Mouse (Mus musculus) limb, embryonic 14.5 days (tissue): Measurements from ENCODE around the gene Svop. TPM values are rescaled to one million over a fixed set of nuclear protein-coding genes. Genes with fewer than 3 reads are reported as not detected.
A peak's percentile ranks its signal among the peaks of the same experiment; 100 is the strongest.

ENCODE experiments used
- ATAC-seq: fragments of 200-750 bp; cut with Nextera tagmentation; 2 replicates; pipeline ENCODE4 v1.8.0; 2017; ENCODE audit warnings: low read depth, moderate number of reproducible peaks, moderate TSS enrichment; ENCODE audit not compliant: low FRiP score
- DNase-seq: peaks from one replicate; pipeline ENCODE4 v3.0.0-alpha.2; 2015; ENCODE audit warnings: low spot score
- H3K27ac ChIP-seq: fragments of 300-500 bp; sonication (generic); replicated peaks from 2 replicates; pipeline ENCODE4 v1.5.1; 2014; ENCODE audit warnings: low read depth, mild to moderate bottlenecking, low read length, moderate library complexity, mixed read lengths
- H3K27me3 ChIP-seq: fragments of 300-500 bp; sonication (generic); 2 replicates; pipeline ENCODE4 v1.6.1; 2014; ENCODE audit warnings: low read length, mixed read lengths; ENCODE audit not compliant: control insufficient read depth, insufficient read depth
- H3K36me3 ChIP-seq: fragments of 300-500 bp; sonication (generic); 2 replicates; pipeline ENCODE4 v1.6.1; 2014; ENCODE audit warnings: mild to moderate bottlenecking, low read length, moderate library complexity, mixed read lengths; ENCODE audit not compliant: control insufficient read depth, insufficient read depth
- H3K4me1 ChIP-seq: fragments of 300-500 bp; sonication (generic); 2 replicates; pipeline ENCODE4 v1.6.1; 2014; ENCODE audit warnings: antibody characterized with exemption, low read length, mixed read lengths; ENCODE audit not compliant: control insufficient read depth, insufficient read depth
- H3K4me2 ChIP-seq: fragments of 300-500 bp; sonication (generic); replicated peaks from 2 replicates; pipeline ENCODE4 v1.6.1; 2014; ENCODE audit warnings: low read depth, mild to moderate bottlenecking, low read length, moderate library complexity; ENCODE audit not compliant: severe bottlenecking
- H3K4me3 ChIP-seq: fragments of 300-500 bp; sonication (generic); replicated peaks from 2 replicates; pipeline ENCODE4 v1.5.1; 2014; ENCODE audit warnings: low read length
- H3K9ac ChIP-seq: fragments of 300-500 bp; sonication (generic); 2 replicates; pipeline ENCODE4 v1.6.1; 2014; ENCODE audit warnings: mild to moderate bottlenecking, low read depth, low read length, moderate library complexity; ENCODE audit not compliant: severe bottlenecking
- H3K9me3 ChIP-seq: fragments of 300-500 bp; sonication (generic); 2 replicates; pipeline ENCODE4 v1.6.1; 2016; ENCODE audit warnings: low read length; ENCODE audit not compliant: control insufficient read depth
- POLR2A ChIP-seq: fragments of 200-500 bp; IDR thresholded peaks from 2 replicates; pipeline ENCODE4 v1.8.0; 2012; ENCODE audit warnings: inconsistent platforms, mild to moderate bottlenecking, moderate library complexity, borderline replicate concordance; ENCODE audit not compliant: insufficient read depth, insufficient read length; ENCODE audit errors: extremely low read depth
- WGBS: fragments of 180-500 bp; shearing (Covaris S2); extraction: QIAGEN DNeasy Blood & Tissue Kit; methylation state at CpG from one replicate; pipeline ENCODE4 v1.1.7; 2014; 5-methylcytosine and 5-hydroxymethylcytosine counted together
- polyA plus RNA-seq, 2 experiments: library from polyadenylated mRNA; depleted of rRNA in 1 of 2; stranded (reverse) in 1 of 2; unstranded in 1 of 2; fragments of >200 nt; fragmentation: Nextera tagmentation in 1 of 2; extraction: Ambion mirVana in 1 of 2; gene quantifications; 2 replicates each; pipeline versions ENCODE4 v1.2.1 to v1.2.3; 2012 to 2014

The Svop gene
- polyA plus RNA-seq, 2 experiments, result 0.21 TPM; not detected in 1

DNA sequence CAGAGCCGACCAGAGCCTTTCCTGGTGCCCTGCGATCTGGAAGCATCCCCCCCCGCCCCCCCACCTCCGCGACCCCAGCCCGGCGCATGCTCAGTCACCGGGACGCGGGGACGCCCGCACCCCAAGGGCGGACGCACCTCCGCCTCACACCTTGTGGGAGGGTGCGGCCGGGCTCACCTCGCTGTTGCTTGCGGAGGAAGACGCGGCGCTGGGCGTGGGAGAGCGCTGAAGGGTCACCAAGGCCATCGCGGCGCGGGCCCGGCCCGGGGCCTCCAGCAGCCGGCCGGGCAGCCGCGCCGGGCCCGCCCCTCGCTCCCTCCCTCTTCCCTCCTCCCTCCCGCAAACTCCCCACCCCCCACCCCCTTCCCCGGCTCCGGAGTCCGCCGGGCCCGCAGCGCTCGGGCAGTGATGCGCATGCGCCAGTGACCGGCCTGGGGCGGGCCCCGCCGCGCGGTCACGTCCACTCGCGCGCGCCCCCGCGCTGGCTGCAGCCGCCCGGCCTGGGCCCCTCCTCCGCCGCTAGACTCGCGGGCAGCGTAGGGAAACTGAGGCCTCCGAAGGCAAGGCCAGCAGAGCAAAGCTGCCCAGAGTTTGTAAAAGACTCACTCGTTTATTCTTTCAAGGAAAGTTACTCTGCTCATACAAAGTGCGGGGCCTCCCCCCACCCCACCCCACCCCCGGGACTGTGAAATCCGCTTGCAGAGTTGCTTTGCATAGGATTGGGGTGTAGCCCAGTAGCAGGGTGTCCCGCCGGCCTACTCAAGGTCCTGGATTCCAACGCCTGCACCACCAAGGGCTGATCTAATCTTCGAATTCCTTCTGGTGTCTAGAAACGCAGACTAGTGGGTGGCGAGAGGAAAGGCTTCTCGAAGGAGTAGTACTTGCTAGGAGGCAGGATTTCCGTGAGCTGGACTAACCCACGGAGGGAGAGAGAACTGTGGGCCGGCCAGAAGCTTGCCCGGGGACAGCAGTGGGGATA lies 97.6 kb downstream of the Svop start, which contains the start of gene Ssh1:
Gene Ssh1, minus strand, starts transcription at position 408 of the 979 bp plus-strand sequence.
- Histone ChIP-seq H3K27ac (peak within 1 kb of the TSS; percentile 84), H3K36me3 (peaks cover 11% of the 10 kb centered on the region), H3K9me3 (no peaks in the 10 kb centered on the region), H3K27me3 (no peaks in the 10 kb centered on the region), H3K4me2 (peak within 1 kb of the TSS; percentile 87), H3K4me3 (peak within 1 kb of the TSS; percentile 69), H3K4me1 (peaks cover 12% of the 10 kb centered on the region), H3K9ac (peak within 1 kb of the TSS; percentile 68)
- peak; percentile 74; the same call in 1 of the 2 replicates for TF ChIP-seq POLR2A
- WGBS, result 3% methylated on average over 46 of the region's 83 CpGs
- DNase-seq (peak; percentile 87), ATAC-seq (peak; percentile 91)

DNA sequence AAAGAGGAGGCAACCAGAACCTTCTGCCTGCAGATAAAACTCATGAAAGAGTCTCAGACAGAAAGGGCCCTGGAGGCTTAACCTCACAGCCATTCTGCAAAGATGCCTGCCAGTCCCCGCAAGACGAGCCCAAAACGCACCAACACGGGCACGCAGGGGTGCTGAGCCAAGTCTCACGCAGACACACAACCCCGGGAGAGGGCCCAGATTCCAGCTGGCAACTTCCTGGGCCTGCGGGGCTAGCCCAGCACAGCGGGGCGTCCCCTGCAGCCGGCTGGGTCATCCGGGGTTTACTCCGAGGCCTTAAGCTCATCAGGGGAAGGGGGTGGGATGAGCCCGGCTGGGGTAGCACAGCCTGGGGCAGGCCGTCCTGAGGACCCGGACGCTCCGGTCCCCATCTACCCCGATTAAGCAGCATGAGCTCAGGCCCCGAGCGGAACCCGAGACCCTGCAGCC lies 98.3 kb downstream of the Svop start:
- Histone ChIP-seq H3K4me2 (peak overlapping the region; percentile 87), H3K27me3 (no peaks in the 10 kb centered on the region), H3K9me3 (no peaks in the 10 kb centered on the region), H3K27ac (peak overlapping the region; percentile 84), H3K36me3 (peaks cover 13% of the 10 kb centered on the region), H3K4me1 (peaks cover 12% of the 10 kb centered on the region), H3K4me3 (peak overlapping the region; percentile 69), H3K9ac (peak overlapping the region; percentile 68)
- ATAC-seq (no peak; the same call in 1 of the 2 replicates), DNase-seq (peak; percentile 33)
- no peak for TF ChIP-seq POLR2A
- under 1% methylated on average over 20 of the region's 22 CpGs for WGBS

DNA sequence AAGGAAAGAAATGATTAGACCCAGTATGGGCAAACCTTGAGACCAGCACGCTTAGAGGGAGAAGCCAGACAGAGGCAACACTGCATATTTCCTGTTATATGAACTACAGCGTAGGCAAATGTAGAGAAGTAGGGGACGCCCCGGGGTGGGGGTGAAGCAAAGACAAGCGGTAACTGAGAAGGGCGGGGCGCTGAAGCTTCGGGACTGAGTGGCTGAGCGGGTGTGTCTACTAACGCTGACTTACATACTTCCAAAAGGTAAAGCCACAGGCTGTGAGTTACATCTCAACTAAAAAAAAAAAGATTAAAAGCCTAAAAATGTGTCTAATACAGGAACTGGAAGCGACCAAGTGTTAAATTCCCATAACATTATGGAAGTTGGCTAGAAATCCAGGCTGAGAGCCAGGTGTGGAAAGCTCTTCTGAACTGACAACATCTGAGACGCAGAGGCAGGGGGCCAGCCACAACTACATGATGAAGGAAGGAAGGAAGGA lies 99.0 kb downstream of the Svop start:
- DNase-seq (peak; percentile 50), ATAC-seq (no peak)
- WGBS, result 18% methylated on average over 12 of the region's 12 CpGs
- no peak for TF ChIP-seq POLR2A
- Histone ChIP-seq H3K27me3 (no peaks in the 10 kb centered on the region), H3K9ac (peak overlapping the region; percentile 68), H3K4me1 (peaks cover 12% of the 10 kb centered on the region), H3K4me3 (peak overlapping the region; percentile 69), H3K27ac (peak overlapping the region; percentile 84), H3K4me2 (peak overlapping the region; percentile 87), H3K9me3 (no peaks in the 10 kb centered on the region), H3K36me3 (peaks cover 13% of the 10 kb centered on the region)

DNA sequence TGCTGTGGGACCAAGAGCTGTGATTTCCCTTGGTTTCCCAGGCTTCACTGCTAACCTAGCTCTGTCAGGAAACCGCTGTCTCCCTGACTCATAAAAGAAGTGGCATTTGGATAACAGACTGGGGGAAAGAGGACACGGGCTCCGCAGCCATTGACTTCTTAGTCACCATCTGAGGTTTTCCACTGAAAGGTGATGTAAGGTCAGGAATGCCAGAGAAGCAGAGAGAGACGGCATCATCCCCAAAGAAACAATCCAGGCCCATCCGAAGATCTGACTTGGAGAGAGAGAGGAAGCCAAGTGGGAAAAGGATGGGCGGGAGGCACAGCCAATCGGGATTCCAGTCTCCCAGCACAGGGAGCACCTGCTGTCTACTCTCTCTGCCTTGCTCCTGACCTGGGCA lies 100.2 kb downstream of the Svop start:
- no peak overlapping the region for H3K9ac ChIP-seq
- H3K4me3 ChIP-seq, result no peak overlapping the region
- no peaks in the 10 kb centered on the region for H3K9me3 ChIP-seq
- WGBS, result 75% methylated on average over 7 of the region's 7 CpGs
- no peak overlapping the region for H3K4me2 ChIP-seq
- peaks cover 17% of the 10 kb centered on the region for H3K36me3 ChIP-seq
- DNase-seq (no peak), ATAC-seq (no peak)
- H3K27ac ChIP-seq, result no peak overlapping the region
- H3K27me3 ChIP-seq, result no peaks in the 10 kb centered on the region
- peaks cover 18% of the 10 kb centered on the region for H3K4me1 ChIP-seq
- TF ChIP-seq POLR2A, result no peak

DNA sequence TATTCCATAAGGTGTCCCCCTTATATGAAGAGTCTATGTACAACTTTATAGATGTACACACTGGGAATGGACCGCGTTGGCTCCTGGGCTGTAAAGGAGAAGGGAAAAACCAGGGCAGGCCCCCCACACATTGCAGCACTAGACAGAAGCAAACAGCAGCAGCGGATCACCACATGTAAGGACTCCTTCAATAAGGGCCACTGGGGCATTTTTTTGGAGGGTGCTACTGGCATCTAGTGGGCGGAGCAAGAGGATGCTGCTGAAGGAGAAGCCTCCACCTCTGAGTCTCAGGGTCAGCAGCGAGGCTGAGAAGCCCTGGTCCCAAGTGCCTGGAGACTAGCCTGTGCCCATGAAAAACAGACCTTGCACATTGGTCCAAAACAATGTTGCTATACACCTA lies 100.8 kb downstream of the Svop start:
- ATAC-seq (no peak), DNase-seq (no peak)
- Histone ChIP-seq H3K9ac (no peak overlapping the region), H3K4me3 (no peak overlapping the region), H3K27ac (no peak overlapping the region), H3K27me3 (no peaks in the 10 kb centered on the region), H3K4me1 (peaks cover 18% of the 10 kb centered on the region), H3K9me3 (no peaks in the 10 kb centered on the region), H3K4me2 (no peak overlapping the region), H3K36me3 (peaks cover 17% of the 10 kb centered on the region)
- 87% methylated on average over 5 of the region's 5 CpGs for WGBS
- no peak for TF ChIP-seq POLR2A
